Mouse (Mus musculus) urinary bladder, postnatal 14 days (tissue): ENCODE results near the gene Plxna4.

Experiments used
- DNase-seq: peaks from one replicate; pipeline ENCODE4 v3.0.0; 2021; ENCODE audit warnings: low spot score

The Plxna4 gene

DNA sequence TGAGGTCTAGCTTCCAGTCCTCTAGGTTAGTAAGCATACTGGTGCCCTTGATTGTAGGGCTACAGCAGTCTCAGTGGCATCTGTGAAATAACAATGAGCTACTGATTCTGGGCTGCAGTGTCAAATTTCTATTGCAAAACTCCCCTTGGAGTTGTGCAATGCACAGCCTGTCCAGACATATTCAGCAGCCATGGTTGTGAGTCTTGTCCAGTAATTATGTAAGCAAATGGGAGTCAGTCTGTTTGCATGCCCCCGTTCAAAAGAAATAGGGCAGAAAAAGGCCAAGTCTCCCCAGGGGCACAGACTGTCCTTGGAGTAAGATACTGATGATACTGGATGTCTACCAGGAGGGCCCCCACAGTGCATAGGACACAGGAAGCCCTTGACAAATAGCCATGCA, 420.3 kb downstream of the Plxna4 start:
- DNase-seq, result peak; percentile 55

DNA sequence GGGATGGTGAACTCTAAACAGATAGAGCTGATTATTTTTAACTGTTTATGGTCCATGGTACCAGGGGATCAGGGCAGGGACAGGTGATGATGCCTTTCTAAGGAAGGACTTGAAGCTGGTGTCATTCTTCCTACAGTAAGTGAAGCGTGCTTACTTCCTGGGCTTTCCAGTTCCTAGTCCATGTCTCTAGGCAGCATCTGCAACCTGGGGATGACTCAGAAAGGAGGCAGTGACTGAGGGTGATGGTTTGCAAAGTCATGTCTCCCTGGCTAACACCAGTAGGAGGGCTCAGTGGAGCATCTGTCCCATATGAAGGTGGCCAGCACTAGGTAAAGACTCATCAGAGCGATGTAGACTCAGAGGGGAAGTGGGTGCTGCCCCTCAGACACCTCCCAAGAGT, 427.6 kb downstream of the Plxna4 start:
- no peak for DNase-seq

DNA sequence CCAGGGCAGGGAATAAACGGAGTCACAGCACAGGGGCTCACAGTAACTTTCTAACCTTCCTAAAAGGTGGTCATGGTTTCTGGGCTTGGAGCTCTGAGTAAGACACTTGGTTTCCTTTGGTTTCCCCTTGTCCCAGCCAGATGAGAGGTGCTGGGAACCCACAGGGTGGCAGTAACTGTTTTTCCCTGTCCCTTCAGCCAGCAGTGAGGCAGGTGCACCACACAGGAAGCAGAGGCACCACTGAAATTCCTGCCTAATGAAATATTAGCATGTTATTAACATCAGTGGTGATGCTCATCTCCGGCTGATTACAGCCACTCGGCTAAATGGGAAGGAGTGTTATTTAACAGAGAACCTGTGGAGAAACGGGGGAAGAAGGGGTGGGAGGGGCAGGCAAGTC, 428.1 kb downstream of the Plxna4 start:
- no peak for DNase-seq

DNA sequence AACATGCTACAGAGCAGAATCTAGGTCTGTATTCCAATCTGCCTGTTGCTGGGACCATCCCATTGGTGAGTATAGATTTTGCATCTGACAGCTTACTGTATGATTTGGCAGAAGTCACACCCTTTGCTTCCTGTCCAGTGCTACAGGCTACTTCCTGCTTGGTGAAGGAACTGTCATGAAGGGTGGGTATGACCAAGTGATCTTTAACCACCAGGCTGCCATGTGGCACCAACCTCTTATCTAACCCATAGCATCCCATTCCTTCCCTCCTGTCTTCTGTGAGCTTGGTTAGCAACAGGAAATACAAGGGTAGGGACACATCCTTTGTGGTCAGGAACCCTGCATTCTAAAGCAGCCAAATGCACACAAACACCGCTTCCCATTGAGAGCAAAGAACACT, 429.6 kb downstream of the Plxna4 start:
- DNase-seq, result no peak

DNA sequence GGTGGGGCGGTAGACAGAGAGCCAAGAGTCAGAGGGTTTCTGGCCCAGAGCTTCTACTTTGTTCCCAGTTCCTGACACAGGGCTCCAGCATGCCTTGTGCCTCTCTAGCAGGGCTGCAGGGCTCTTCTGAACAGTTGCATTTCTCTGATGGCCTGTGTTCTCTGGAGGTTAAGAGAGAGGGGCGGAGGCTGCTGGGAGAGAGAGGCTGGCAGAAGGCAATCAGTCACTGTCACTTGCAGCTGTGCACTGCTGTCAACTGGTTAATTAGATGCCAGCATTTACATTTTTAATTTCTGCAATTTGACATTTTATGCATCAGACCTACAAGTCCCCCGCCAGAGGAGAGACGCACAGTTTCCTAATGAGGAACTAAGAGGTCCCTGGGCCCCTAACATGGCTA, 434.8 kb downstream of the Plxna4 start:
- DNase-seq, result peak; percentile 1

DNA sequence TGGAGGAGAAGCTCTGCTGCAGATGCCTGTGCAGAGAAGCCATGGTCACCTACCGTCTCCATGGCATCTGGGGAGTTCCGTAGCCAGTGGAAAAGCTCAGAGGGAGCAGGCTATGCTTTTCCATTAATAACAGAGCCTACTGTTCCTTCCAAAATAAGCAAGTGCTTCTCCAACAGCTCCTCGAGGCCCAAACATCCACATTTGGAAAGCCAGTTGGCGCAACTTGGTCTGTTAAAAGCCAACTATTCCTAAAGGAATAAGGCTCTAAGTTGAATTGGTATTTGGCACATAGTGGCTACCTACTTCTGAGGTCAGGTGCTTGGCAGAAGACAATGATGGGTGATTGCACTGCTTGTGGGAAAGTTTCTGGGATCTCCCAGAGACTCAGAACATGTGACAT, 437.2 kb downstream of the Plxna4 start:
- DNase-seq, result peak; percentile 1

DNA sequence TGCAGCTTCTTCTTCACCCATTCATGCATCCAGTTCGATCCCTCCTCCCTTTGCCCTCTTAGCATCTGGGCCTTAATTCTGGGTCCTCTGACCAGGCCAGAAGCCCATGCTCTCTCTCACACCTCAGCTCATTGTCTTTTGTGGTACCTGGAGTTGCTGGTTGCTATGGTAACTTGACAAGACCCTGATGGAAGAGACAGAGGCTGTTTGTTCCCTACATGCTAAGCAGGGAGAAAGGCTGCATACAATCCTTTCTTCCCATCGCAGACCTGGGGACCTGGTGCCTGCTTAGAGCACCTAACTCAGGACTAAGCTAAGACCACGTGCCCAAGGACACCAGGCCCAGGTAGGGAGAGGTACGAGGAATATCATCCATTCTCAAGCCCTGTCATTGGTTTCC, 443.2 kb downstream of the Plxna4 start:
- no peak for DNase-seq

DNA sequence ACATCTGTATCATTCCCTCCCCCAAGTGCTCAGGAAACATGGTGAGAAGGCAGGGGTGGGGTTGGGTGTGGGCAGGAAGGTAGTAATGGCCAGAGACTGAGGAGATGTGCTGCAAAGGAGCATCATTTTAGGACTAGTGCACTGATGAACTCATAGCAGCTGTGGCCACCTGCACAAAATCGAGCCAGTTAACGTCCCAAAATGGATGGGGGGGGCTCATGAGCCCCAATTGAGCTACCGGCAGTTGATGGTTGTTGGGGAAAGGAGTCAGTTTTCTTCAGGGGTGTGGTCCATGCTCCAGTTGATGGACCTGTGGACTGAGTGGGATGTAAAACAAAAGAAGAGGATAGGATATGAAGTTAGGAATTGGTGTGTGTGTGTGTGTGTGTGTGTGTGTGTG, 448.5 kb downstream of the Plxna4 start:
- no peak for DNase-seq

DNA sequence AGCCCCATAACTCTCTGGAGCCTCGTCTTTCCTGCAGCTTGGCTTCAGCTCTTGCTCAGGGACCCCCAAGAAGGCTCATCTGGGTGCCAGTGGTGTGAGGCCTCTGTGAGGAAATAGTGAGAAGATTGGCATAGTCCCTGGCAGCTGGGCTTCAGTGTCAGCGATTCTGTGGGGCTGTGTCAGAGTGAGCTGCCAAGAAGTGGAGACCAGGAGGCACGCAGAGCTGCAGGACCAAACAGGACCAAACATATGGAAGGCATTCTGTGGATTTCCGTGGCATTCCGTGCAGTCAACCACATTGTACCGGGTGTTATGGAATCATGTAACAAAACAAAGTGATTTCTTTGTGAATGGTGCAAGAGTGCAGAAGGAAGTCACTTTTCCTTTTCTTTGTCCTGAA, 461.1 kb downstream of the Plxna4 start:
- DNase-seq, result no peak

DNA sequence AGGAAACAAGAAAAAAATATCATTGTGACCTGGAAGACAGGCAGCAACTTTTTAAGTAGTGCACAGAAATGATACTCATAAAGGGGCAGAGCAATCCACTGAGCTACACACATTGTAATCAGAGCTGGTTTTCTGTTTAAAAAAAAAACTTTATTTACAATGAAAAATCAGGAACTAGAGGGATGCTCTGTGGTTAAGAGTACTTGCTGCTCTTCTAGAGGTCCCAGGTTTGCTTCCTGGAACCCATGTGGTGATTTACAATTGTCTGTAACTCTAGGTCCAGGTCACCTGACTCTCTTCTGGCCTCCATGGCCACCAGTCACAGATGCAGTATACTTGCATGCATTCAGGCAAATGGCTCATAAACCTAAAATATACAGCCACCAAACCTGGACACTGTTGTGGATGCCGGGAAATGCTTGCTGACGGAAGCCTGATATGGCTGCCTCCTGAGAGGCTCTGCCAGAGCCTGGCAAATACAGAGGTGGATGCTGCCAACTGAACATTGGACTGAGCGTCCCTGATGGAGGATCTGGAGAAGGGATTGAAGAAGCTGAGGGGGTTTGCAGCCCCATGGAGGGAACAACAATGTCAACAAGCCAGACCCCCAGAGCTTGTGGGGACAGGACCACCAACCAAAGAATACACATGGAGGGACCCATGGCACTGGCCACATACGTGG, 465.3 kb downstream of the Plxna4 start:
- DNase-seq, result no peak

DNA sequence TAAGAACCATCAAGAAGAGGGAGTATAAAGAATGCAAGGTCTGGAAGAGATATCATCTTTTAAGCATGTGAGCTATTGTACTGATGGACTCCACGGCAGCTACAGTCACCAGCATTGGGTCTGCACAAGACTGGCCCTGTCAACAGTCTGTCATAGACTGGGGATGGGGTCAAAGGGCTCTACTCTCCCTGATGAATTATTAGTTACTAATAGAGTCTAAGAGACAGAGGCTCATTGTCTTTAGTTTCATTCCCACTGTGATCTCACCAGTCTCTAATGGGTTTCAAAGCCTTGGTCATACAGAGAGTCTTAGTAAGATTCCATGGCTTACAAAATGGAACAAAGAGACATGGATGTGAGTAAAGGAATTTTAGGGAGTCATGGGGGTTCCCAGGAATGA, 467.1 kb downstream of the Plxna4 start:
- DNase-seq, result no peak

DNA sequence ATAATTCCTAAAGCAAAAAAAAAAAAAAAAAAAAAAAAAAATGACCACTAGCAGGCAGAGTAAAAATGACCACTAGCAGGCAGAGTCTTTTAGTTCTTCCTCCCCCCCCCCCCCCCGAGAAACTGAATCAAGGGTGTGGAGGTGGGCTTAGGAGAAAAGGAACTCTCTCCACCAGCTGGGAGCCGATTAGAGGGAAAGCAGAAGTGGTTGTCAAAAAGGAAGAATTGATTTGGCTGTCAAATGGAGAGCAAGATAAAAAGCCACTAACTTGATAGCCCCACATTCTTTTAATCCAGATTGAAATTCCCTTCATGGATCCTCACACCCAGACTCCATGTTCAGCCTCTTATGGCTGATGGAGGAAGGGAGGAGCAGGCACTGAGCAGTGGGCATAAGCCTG, 478.8 kb downstream of the Plxna4 start:
- no peak for DNase-seq

DNA sequence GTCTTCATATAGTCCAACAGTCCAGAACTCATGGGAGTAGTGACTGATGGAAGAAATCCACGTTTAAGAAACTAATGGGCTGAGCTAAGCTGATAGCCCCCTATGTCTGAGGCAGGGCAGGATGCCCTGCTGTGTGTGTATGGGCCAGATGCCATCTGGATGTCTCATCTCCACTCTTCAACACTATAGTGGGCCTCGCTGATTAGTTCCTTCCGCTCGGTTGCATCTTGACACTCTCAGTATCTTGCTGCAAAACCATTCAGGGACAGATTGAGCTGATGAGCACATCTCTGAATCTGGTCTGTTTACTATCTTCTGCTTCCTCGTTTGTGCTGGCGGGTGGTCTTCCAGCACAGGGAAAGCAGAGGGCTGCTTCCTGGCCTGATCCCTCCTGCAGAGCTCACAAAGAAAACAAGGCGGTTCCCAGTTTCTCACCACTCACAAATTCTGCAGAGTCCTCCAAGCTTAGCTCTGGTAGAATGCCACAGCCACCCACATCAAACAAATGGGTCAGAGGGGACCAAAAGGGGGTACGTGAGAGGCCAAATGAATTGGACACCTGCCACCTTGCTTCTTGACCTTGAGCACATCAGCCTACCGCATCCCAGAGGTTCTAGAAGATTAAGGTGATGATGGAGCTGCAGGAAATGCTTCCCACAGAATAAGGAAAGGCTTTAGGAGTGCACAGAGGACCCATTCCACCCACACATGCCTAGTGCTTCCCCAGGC, 482.3 kb downstream of the Plxna4 start:
- no peak for DNase-seq
